Mouse (Mus musculus) testis, adult 2 months (tissue): Measurements from ENCODE around the gene Olfr315.

Source experiments
- CTCF ChIP-seq: fragments of 200-500 bp; IDR thresholded peaks from 2 replicates; pipeline ENCODE4 v1.5.1; 2012; ENCODE audit warnings: low read depth, mild to moderate bottlenecking, inconsistent platforms, low read length, moderate library complexity; ENCODE audit not compliant: control insufficient read depth, insufficient read depth, insufficient replicate concordance
- POLR2A ChIP-seq: fragments of 200-500 bp; IDR thresholded peaks from 2 replicates; pipeline ENCODE4 v1.6.1; 2012; ENCODE audit warnings: low read depth, mild to moderate bottlenecking, inconsistent platforms, low read length, moderate library complexity; ENCODE audit not compliant: control insufficient read depth

DNA sequence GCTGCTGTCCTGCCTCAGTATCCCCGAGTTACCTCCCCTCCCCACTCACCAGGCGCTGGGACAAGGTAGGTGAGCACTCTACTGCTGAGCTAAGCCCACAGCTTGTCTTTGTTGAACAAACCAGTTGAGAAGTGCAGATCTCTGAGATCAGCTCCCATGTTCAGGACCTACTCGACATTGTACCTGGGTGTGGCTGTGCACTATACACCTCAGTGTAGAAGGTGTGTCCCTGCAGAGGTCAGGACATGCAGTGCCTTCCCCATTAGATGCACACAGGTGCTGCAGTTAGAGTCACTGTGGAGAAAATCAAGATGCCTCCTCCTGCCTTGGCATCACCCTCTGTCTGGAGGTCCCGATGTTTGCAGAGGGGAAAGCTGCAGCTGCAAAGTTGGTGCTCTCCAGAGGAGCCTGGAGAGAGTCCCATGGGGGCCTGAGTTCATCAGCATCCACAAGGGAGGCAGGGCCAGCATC lies 34.2 kb upstream of the Olfr315 start, which contains the start of gene Olfr317:
- TF ChIP-seq CTCF (no peak), POLR2A (no peak)
